Mouse (Mus musculus): ENCODE results near the gene Icam2. TPM values are rescaled to one million over a fixed set of nuclear protein-coding genes. Genes with fewer than 3 reads are reported as not detected.
"Not testable (repeated sequence)": the region's sequence is repeated elsewhere in the genome, so short reads cannot be mapped to it uniquely, and the experiment has no call there.

The Icam2 gene
- total RNA-seq, 1 experiment from 2014 or later: 16.4 TPM

- no peak for DNase-seq
Measured at GRCm38 (mm10) chr11:106344910-106345309, 43.0 kb downstream of the Icam2 start.

- no peak for DNase-seq
Measured at GRCm38 (mm10) chr11:106340990-106341520, 46.8 kb downstream of the Icam2 start.

- DNase-seq: not testable (repeated sequence)
Measured at GRCm38 (mm10) chr11:106339323-106339722, 48.6 kb downstream of the Icam2 start.

- no peak for DNase-seq
Measured at GRCm38 (mm10) chr11:106338870-106339269, 49.0 kb downstream of the Icam2 start.

- DNase-seq: no peak
Measured at GRCm38 (mm10) chr11:106338029-106338428, 49.8 kb downstream of the Icam2 start.

- DNase-seq: no peak
Measured at GRCm38 (mm10) chr11:106334066-106334465, 53.8 kb downstream of the Icam2 start.

- DNase-seq: no peak
Measured at GRCm38 (mm10) chr11:106332458-106332857, 55.4 kb downstream of the Icam2 start.

- no peak for DNase-seq
Measured at GRCm38 (mm10) chr11:106329682-106330081, 58.2 kb downstream of the Icam2 start.

GRCm38 (mm10) chr11:106329128-106329527 is 58.7 kb downstream of the Icam2 start:
- DNase-seq: no peak

GRCm38 (mm10) chr11:106328521-106328920 is 59.4 kb downstream of the Icam2 start:
- no peak for DNase-seq

Other genes with a start within 250 kb of the Icam2 start
- not detected in 2 replicates for gene Gm10840, start 227.2 kb downstream of the Icam2 start, total RNA-seq (2021)
- 10.6 and 16.4 TPM in 2 replicates for gene Limd2, start 227.2 kb downstream of the Icam2 start, total RNA-seq (2021)
- gene Strada, start 185.9 kb downstream of the Icam2 start, total RNA-seq (2021): 9.8 and 19.1 TPM in 2 replicates
- 122 and 172 TPM in 2 replicates for gene Ccdc47, start 171.7 kb downstream of the Icam2 start, total RNA-seq (2021)
- gene Ddx42, start 171.1 kb downstream of the Icam2 start, total RNA-seq (2021): 57.1 and 64.5 TPM in 2 replicates
- gene Ftsj3, start 132.0 kb downstream of the Icam2 start, total RNA-seq (2021): 52.5 and 72.1 TPM in 2 replicates
- gene Psmc5, start 131.9 kb downstream of the Icam2 start, total RNA-seq (2021): 150 and 151 TPM in 2 replicates
- 89.6 and 114 TPM in 2 replicates for gene Smarcd2, start 115.1 kb downstream of the Icam2 start, total RNA-seq (2021)
- 0.36 TPM in 1 of 2 replicates, not detected in the other for gene Tcam1, start 111.4 kb downstream of the Icam2 start, total RNA-seq (2021)
- not detected in 2 replicates for gene Gh, start 86.2 kb downstream of the Icam2 start, total RNA-seq (2021)
- 1.0 and 1.4 TPM in 2 replicates for gene Cd79b, start 73.3 kb downstream of the Icam2 start, total RNA-seq (2021)
- gene Scn4a, start 34.8 kb downstream of the Icam2 start, total RNA-seq (2021): 0.03 TPM in 1 of 2 replicates, not detected in the other
- not detected in 2 replicates for gene Prr29, start 22.6 kb downstream of the Icam2 start, total RNA-seq (2021)
- gene Ern1, start 99.8 kb upstream of the Icam2 start, total RNA-seq (2021): 107 and 122 TPM in 2 replicates
- 45.0 and 45.5 TPM in 2 replicates for gene Tex2, start 225.3 kb upstream of the Icam2 start, total RNA-seq (2021)

Data from adrenal gland, postnatal 25 days (tissue).